Mouse (Mus musculus) E14TG2a.4 (cell line): ENCODE results near the gene Slc9a8.
A peak's percentile ranks its signal among the peaks of the same experiment; 100 is the strongest.

Experiments
- H3K27me3 ChIP-seq: 2 replicates; pipeline ENCODE4 v1.6.1; 2014; ENCODE audit warnings: low read length, control low read depth; ENCODE audit not compliant: insufficient read depth
- H3K36me3 ChIP-seq: 2 replicates; pipeline ENCODE4 v1.6.1; 2014; ENCODE audit warnings: low read length, control low read depth; ENCODE audit not compliant: insufficient read depth
- H3K4me1 ChIP-seq: replicated peaks from 2 replicates; pipeline ENCODE4 v1.6.1; 2014; ENCODE audit warnings: low read depth, low read length, control low read depth
- H3K4me3 ChIP-seq: replicated peaks from 2 replicates; pipeline ENCODE4 v1.5.1; 2014; ENCODE audit warnings: mild to moderate bottlenecking, low read length
- H3K9me3 ChIP-seq: 2 replicates; pipeline ENCODE4 v1.6.1; 2014; ENCODE audit warnings: low read length, control low read depth
- CTCF ChIP-seq: conservative IDR thresholded peaks from 2 replicates; pipeline ENCODE4 v1.5.1; 2014; ENCODE audit warnings: low read length
- NANOG ChIP-seq: IDR thresholded peaks from 2 replicates; pipeline ENCODE4 v1.6.1; 2014; ENCODE audit warnings: borderline replicate concordance, low read length, mixed read lengths
- POU5F1 ChIP-seq: IDR thresholded peaks from 2 replicates; pipeline ENCODE4 v1.6.1; 2014; ENCODE audit warnings: low read length, borderline replicate concordance

Gene Slc9a8

GRCm38 (mm10) chr2:167420811-167421241 is 686 bp upstream of the Slc9a8 start:
- Histone ChIP-seq H3K36me3 (peaks cover 25% of the 10 kb centered on the region), H3K9me3 (no peaks in the 10 kb centered on the region), H3K4me3 (peak overlapping the region; percentile 95), H3K27me3 (no peaks in the 10 kb centered on the region), H3K4me1 (peaks cover 65% of the 10 kb centered on the region)
- no peak for TF ChIP-seq POU5F1
- no peak for TF ChIP-seq NANOG
- no peak for TF ChIP-seq CTCF

GRCm38 (mm10) chr2:167422150-167422470 is 598 bp downstream of the Slc9a8 start:
- TF ChIP-seq CTCF (no peak), POU5F1 (no peak), NANOG (no peak)
- Histone ChIP-seq H3K9me3 (no peaks in the 10 kb centered on the region), H3K27me3 (no peaks in the 10 kb centered on the region), H3K36me3 (peaks cover 38% of the 10 kb centered on the region), H3K4me3 (peak overlapping the region; percentile 95), H3K4me1 (peaks cover 69% of the 10 kb centered on the region)

- peak; percentile 35; the same call in 1 of the 2 replicates for TF ChIP-seq NANOG
- no peak for TF ChIP-seq CTCF
- peaks cover 48% of the 10 kb centered on the region for H3K36me3 ChIP-seq
Observed at GRCm38 (mm10) chr2:167423031-167423611, 1.6 kb downstream of the Slc9a8 start.

GRCm38 (mm10) chr2:167424040-167424439 is 2.5 kb downstream of the Slc9a8 start:
- H3K4me1 ChIP-seq = peaks cover 81% of the 10 kb centered on the region
- H3K9me3 ChIP-seq = no peaks in the 10 kb centered on the region
- H3K36me3 ChIP-seq = peaks cover 57% of the 10 kb centered on the region
- no peaks in the 10 kb centered on the region for H3K27me3 ChIP-seq
- H3K4me3 ChIP-seq = peak overlapping the region; percentile 95
- no peak for TF ChIP-seq POU5F1
- no peak for TF ChIP-seq CTCF
- no peak for TF ChIP-seq NANOG

More at GRCm38 (mm10) chr2:167423031-167423611, 1.6 kb downstream of the Slc9a8 start:
- H3K9me3 ChIP-seq = no peaks in the 10 kb centered on the region
- H3K27me3 ChIP-seq = no peaks in the 10 kb centered on the region
- peak overlapping the region; percentile 95 for H3K4me3 ChIP-seq
- H3K4me1 ChIP-seq = peaks cover 73% of the 10 kb centered on the region

- peaks cover 83% of the 10 kb centered on the region for H3K4me1 ChIP-seq
- H3K27me3 ChIP-seq = no peaks in the 10 kb centered on the region
- TF ChIP-seq NANOG (no peak), CTCF (no peak), POU5F1 (no peak)
- peak overlapping the region; percentile 95 for H3K4me3 ChIP-seq
- H3K9me3 ChIP-seq = no peaks in the 10 kb centered on the region
- peaks cover 62% of the 10 kb centered on the region for H3K36me3 ChIP-seq
Observed at GRCm38 (mm10) chr2:167424516-167424915, 3.0 kb downstream of the Slc9a8 start.

GRCm38 (mm10) chr2:167425407-167425806 is 3.9 kb downstream of the Slc9a8 start:
- Histone ChIP-seq H3K36me3 (peaks cover 66% of the 10 kb centered on the region), H3K27me3 (no peaks in the 10 kb centered on the region), H3K4me3 (no peak overlapping the region), H3K4me1 (peaks cover 80% of the 10 kb centered on the region), H3K9me3 (no peaks in the 10 kb centered on the region)
- TF ChIP-seq NANOG (no peak), POU5F1 (no peak), CTCF (no peak)

- Histone ChIP-seq H3K4me3 (no peak overlapping the region), H3K9me3 (no peaks in the 10 kb centered on the region), H3K4me1 (peaks cover 72% of the 10 kb centered on the region), H3K27me3 (no peaks in the 10 kb centered on the region), H3K36me3 (peaks cover 90% of the 10 kb centered on the region)
- TF ChIP-seq NANOG = no peak
- TF ChIP-seq POU5F1 = no peak
- peak; percentile 19; the same call in 1 of the 2 replicates for TF ChIP-seq CTCF
Observed at GRCm38 (mm10) chr2:167429596-167429995, 8.1 kb downstream of the Slc9a8 start.

GRCm38 (mm10) chr2:167430737-167431417 is 9.4 kb downstream of the Slc9a8 start:
- H3K36me3 ChIP-seq = peaks cover 90% of the 10 kb centered on the region
- no peak for TF ChIP-seq NANOG
- no peak for TF ChIP-seq POU5F1
- no peak for TF ChIP-seq CTCF
- H3K9me3 ChIP-seq = no peaks in the 10 kb centered on the region
- peaks cover 61% of the 10 kb centered on the region for H3K4me1 ChIP-seq
- H3K27me3 ChIP-seq = no peaks in the 10 kb centered on the region
- H3K4me3 ChIP-seq = peak overlapping the region; percentile 35
